Mouse (Mus musculus): ENCODE results near the gene Ryr2. TPM values are rescaled to one million over a fixed set of nuclear protein-coding genes. Genes with fewer than 3 reads are reported as not detected.
"Not testable (repeated sequence)": the region's sequence is repeated elsewhere in the genome, so short reads cannot be mapped to it uniquely, and the experiment has no call there.

Ryr2 gene
- total RNA-seq, 1 experiment from 2014 or later, result not detected

- no peak for ATAC-seq (replicated peaks; ENCODE audit: insufficient number of reproducible peaks, low FRiP score, low TSS enrichment, poor library complexity, severe bottlenecking)
Observed at GRCm38 (mm10) chr13:11837870-11838269, 268.9 kb downstream of the Ryr2 start.

- ATAC-seq (replicated peaks; ENCODE audit: insufficient number of reproducible peaks, low FRiP score, low TSS enrichment, poor library complexity, severe bottlenecking), result no peak
Observed at GRCm38 (mm10) chr13:11837152-11837551, 269.6 kb downstream of the Ryr2 start.

GRCm38 (mm10) chr13:11836304-11837078 is 270.3 kb downstream of the Ryr2 start:
- no peak for ATAC-seq (replicated peaks; ENCODE audit: insufficient number of reproducible peaks, low FRiP score, low TSS enrichment, poor library complexity, severe bottlenecking)

GRCm38 (mm10) chr13:11831210-11831609 is 275.5 kb downstream of the Ryr2 start:
- no peak for ATAC-seq (replicated peaks; ENCODE audit: insufficient number of reproducible peaks, low FRiP score, low TSS enrichment, poor library complexity, severe bottlenecking)

- no peak for ATAC-seq (replicated peaks; ENCODE audit: insufficient number of reproducible peaks, low FRiP score, low TSS enrichment, poor library complexity, severe bottlenecking)
Observed at GRCm38 (mm10) chr13:11825563-11826226, 281.1 kb downstream of the Ryr2 start.

- ATAC-seq (replicated peaks; ENCODE audit: insufficient number of reproducible peaks, low FRiP score, low TSS enrichment, poor library complexity, severe bottlenecking), result no peak
Observed at GRCm38 (mm10) chr13:11818723-11819122, 288.0 kb downstream of the Ryr2 start.

- not testable (repeated sequence) for ATAC-seq (replicated peaks; ENCODE audit: insufficient number of reproducible peaks, low FRiP score, low TSS enrichment, poor library complexity, severe bottlenecking)
Observed at GRCm38 (mm10) chr13:11809365-11809764, 297.4 kb downstream of the Ryr2 start.

GRCm38 (mm10) chr13:11792536-11792935 is 314.2 kb downstream of the Ryr2 start:
- no peak for ATAC-seq (replicated peaks; ENCODE audit: insufficient number of reproducible peaks, low FRiP score, low TSS enrichment, poor library complexity, severe bottlenecking)

GRCm38 (mm10) chr13:11790536-11790935 is 316.2 kb downstream of the Ryr2 start:
- no peak for ATAC-seq (replicated peaks; ENCODE audit: insufficient number of reproducible peaks, low FRiP score, low TSS enrichment, poor library complexity, severe bottlenecking)

GRCm38 (mm10) chr13:11782411-11783155 is 324.2 kb downstream of the Ryr2 start:
- ATAC-seq (replicated peaks; ENCODE audit: insufficient number of reproducible peaks, low FRiP score, low TSS enrichment, poor library complexity, severe bottlenecking), result no peak

GRCm38 (mm10) chr13:11781065-11781464 is 325.7 kb downstream of the Ryr2 start:
- ATAC-seq (replicated peaks; ENCODE audit: insufficient number of reproducible peaks, low FRiP score, low TSS enrichment, poor library complexity, severe bottlenecking), result no peak

- no peak for ATAC-seq (replicated peaks; ENCODE audit: insufficient number of reproducible peaks, low FRiP score, low TSS enrichment, poor library complexity, severe bottlenecking)
Observed at GRCm38 (mm10) chr13:11777726-11778125, 329.0 kb downstream of the Ryr2 start.

- no peak for ATAC-seq (replicated peaks; ENCODE audit: insufficient number of reproducible peaks, low FRiP score, low TSS enrichment, poor library complexity, severe bottlenecking)
Observed at GRCm38 (mm10) chr13:11772173-11772572, 334.6 kb downstream of the Ryr2 start.

- ATAC-seq (replicated peaks; ENCODE audit: insufficient number of reproducible peaks, low FRiP score, low TSS enrichment, poor library complexity, severe bottlenecking), result no peak
Observed at GRCm38 (mm10) chr13:11766899-11767298, 339.8 kb downstream of the Ryr2 start.

GRCm38 (mm10) chr13:11763925-11764324 is 342.8 kb downstream of the Ryr2 start:
- no peak for ATAC-seq (replicated peaks; ENCODE audit: insufficient number of reproducible peaks, low FRiP score, low TSS enrichment, poor library complexity, severe bottlenecking)

- no peak for ATAC-seq (replicated peaks; ENCODE audit: insufficient number of reproducible peaks, low FRiP score, low TSS enrichment, poor library complexity, severe bottlenecking)
Observed at GRCm38 (mm10) chr13:11763104-11763503, 343.6 kb downstream of the Ryr2 start.

GRCm38 (mm10) chr13:11757894-11758293 is 348.9 kb downstream of the Ryr2 start:
- no peak for ATAC-seq (replicated peaks; ENCODE audit: insufficient number of reproducible peaks, low FRiP score, low TSS enrichment, poor library complexity, severe bottlenecking)

GRCm38 (mm10) chr13:11745479-11745878 is 361.3 kb downstream of the Ryr2 start:
- ATAC-seq (replicated peaks; ENCODE audit: insufficient number of reproducible peaks, low FRiP score, low TSS enrichment, poor library complexity, severe bottlenecking), result no peak

GRCm38 (mm10) chr13:11738211-11738610 is 368.5 kb downstream of the Ryr2 start:
- ATAC-seq (replicated peaks; ENCODE audit: insufficient number of reproducible peaks, low FRiP score, low TSS enrichment, poor library complexity, severe bottlenecking), result no peak
